Mouse (Mus musculus): ENCODE measurements around the gene Ftsj3. TPM values are rescaled to one million over a fixed set of nuclear protein-coding genes. Genes with fewer than 3 reads are reported as not detected.

Ftsj3 gene
- polyA plus RNA-seq, 1 experiment from 2014 or later = 19.0 TPM

GRCm38 (mm10) chr11:106289369-106289768, 33.5 kb upstream of the Ftsj3 start:
- TF ChIP-seq EP300 (IDR thresholded peaks at IDR 0.05) (no peak), CTCF (IDR thresholded peaks at IDR 0.05) (peak; percentile 62)
- WGBS = 38% methylated on average over 8 of the region's 8 CpGs
- no peak overlapping the region for H3K27ac ChIP-seq (ENCODE audit: low read length)
- H3K9ac ChIP-seq (replicated peaks; ENCODE audit: low read depth) = no peak overlapping the region
- H3K9me3 ChIP-seq (ENCODE audit: low read length) = no peaks in the 10 kb centered on the region
- ATAC-seq (peak; percentile 48), DNase-seq (ENCODE audit: low spot score) (peak; percentile 65)
- H3K36me3 ChIP-seq (ENCODE audit: insufficient read depth, low read length) = no peaks in the 10 kb centered on the region
- H3K4me3 ChIP-seq (ENCODE audit: low read depth, low read length) = no peak overlapping the region
- no peaks in the 10 kb centered on the region for H3K4me1 ChIP-seq (ENCODE audit: insufficient read depth, low read depth, low read length)
- no peaks in the 10 kb centered on the region for H3K27me3 ChIP-seq (replicated peaks; ENCODE audit: insufficient read depth, low read length)
- H3K4me2 ChIP-seq (replicated peaks; ENCODE audit: low read depth, low read length) = no peak overlapping the region

GRCm38 (mm10) chr11:106286987-106287386, 31.1 kb upstream of the Ftsj3 start:
- TF ChIP-seq CTCF (IDR thresholded peaks at IDR 0.05) = no peak
- no peak for TF ChIP-seq EP300 (IDR thresholded peaks at IDR 0.05)
- no peak for ATAC-seq

GRCm38 (mm10) chr11:106286206-106286605, 30.3 kb upstream of the Ftsj3 start:
- Histone ChIP-seq H3K27ac (ENCODE audit: low read length) (no peak overlapping the region), H3K4me2 (replicated peaks; ENCODE audit: low read depth, low read length) (no peak overlapping the region), H3K9ac (replicated peaks; ENCODE audit: low read depth) (no peak overlapping the region), H3K27me3 (replicated peaks; ENCODE audit: insufficient read depth, low read length) (no peaks in the 10 kb centered on the region), H3K4me1 (ENCODE audit: insufficient read depth, low read depth, low read length) (no peaks in the 10 kb centered on the region), H3K4me3 (ENCODE audit: low read depth, low read length) (no peak overlapping the region), H3K36me3 (ENCODE audit: insufficient read depth, low read length) (no peaks in the 10 kb centered on the region), H3K9me3 (ENCODE audit: low read length) (no peaks in the 10 kb centered on the region)
- 88% methylated on average over 7 of the region's 7 CpGs for WGBS
- no peak for TF ChIP-seq CTCF (IDR thresholded peaks at IDR 0.05)
- TF ChIP-seq EP300 (IDR thresholded peaks at IDR 0.05) = no peak
- no peak for ATAC-seq
- DNase-seq (ENCODE audit: low spot score) = no peak

More at GRCm38 (mm10) chr11:106286987-106287386, 31.1 kb upstream of the Ftsj3 start:
- H3K4me1 ChIP-seq (ENCODE audit: insufficient read depth, low read depth, low read length) = no peaks in the 10 kb centered on the region
- H3K36me3 ChIP-seq (ENCODE audit: insufficient read depth, low read length) = no peaks in the 10 kb centered on the region
- 49% methylated on average over 11 of the region's 11 CpGs for WGBS
- H3K4me3 ChIP-seq (ENCODE audit: low read depth, low read length) = no peak overlapping the region
- no peaks in the 10 kb centered on the region for H3K9me3 ChIP-seq (ENCODE audit: low read length)
- no peak for DNase-seq (ENCODE audit: low spot score)
- no peaks in the 10 kb centered on the region for H3K27me3 ChIP-seq (replicated peaks; ENCODE audit: insufficient read depth, low read length)
- H3K27ac ChIP-seq (ENCODE audit: low read length) = no peak overlapping the region
- no peak overlapping the region for H3K4me2 ChIP-seq (replicated peaks; ENCODE audit: low read depth, low read length)
- no peak overlapping the region for H3K9ac ChIP-seq (replicated peaks; ENCODE audit: low read depth)

GRCm38 (mm10) chr11:106284126-106284525, 28.2 kb upstream of the Ftsj3 start:
- WGBS = 51% methylated on average over 8 of the region's 8 CpGs
- TF ChIP-seq EP300 (IDR thresholded peaks at IDR 0.05) (no peak), CTCF (IDR thresholded peaks at IDR 0.05) (no peak)
- DNase-seq (ENCODE audit: low spot score) (no peak), ATAC-seq (no peak)
- no peaks in the 10 kb centered on the region for H3K27me3 ChIP-seq (replicated peaks; ENCODE audit: insufficient read depth, low read length)
- H3K27ac ChIP-seq (ENCODE audit: low read length) = no peak overlapping the region
- H3K4me1 ChIP-seq (ENCODE audit: insufficient read depth, low read depth, low read length) = no peaks in the 10 kb centered on the region
- H3K9me3 ChIP-seq (ENCODE audit: low read length) = no peaks in the 10 kb centered on the region
- no peak overlapping the region for H3K4me2 ChIP-seq (replicated peaks; ENCODE audit: low read depth, low read length)
- no peaks in the 10 kb centered on the region for H3K36me3 ChIP-seq (ENCODE audit: insufficient read depth, low read length)
- H3K9ac ChIP-seq (replicated peaks; ENCODE audit: low read depth) = no peak overlapping the region
- no peak overlapping the region for H3K4me3 ChIP-seq (ENCODE audit: low read depth, low read length)

GRCm38 (mm10) chr11:106283371-106283770, 27.5 kb upstream of the Ftsj3 start:
- H3K27me3 ChIP-seq (replicated peaks; ENCODE audit: insufficient read depth, low read length) = no peaks in the 10 kb centered on the region
- H3K4me3 ChIP-seq (ENCODE audit: low read depth, low read length) = no peak overlapping the region
- WGBS = 77% methylated on average over 4 of the region's 4 CpGs
- H3K4me1 ChIP-seq (ENCODE audit: insufficient read depth, low read depth, low read length) = no peaks in the 10 kb centered on the region
- DNase-seq (ENCODE audit: low spot score) (no peak), ATAC-seq (no peak)
- no peak overlapping the region for H3K9ac ChIP-seq (replicated peaks; ENCODE audit: low read depth)
- H3K36me3 ChIP-seq (ENCODE audit: insufficient read depth, low read length) = no peaks in the 10 kb centered on the region
- no peak overlapping the region for H3K4me2 ChIP-seq (replicated peaks; ENCODE audit: low read depth, low read length)
- TF ChIP-seq CTCF (IDR thresholded peaks at IDR 0.05) (no peak), EP300 (IDR thresholded peaks at IDR 0.05) (no peak)
- H3K27ac ChIP-seq (ENCODE audit: low read length) = no peak overlapping the region
- no peaks in the 10 kb centered on the region for H3K9me3 ChIP-seq (ENCODE audit: low read length)

- TF ChIP-seq EP300 (IDR thresholded peaks at IDR 0.05) (no peak), CTCF (IDR thresholded peaks at IDR 0.05) (no peak)
- no peak overlapping the region for H3K27ac ChIP-seq (ENCODE audit: low read length)
- no peaks in the 10 kb centered on the region for H3K36me3 ChIP-seq (ENCODE audit: insufficient read depth, low read length)
- DNase-seq (ENCODE audit: low spot score) (no peak), ATAC-seq (no peak)
- no peaks in the 10 kb centered on the region for H3K4me1 ChIP-seq (ENCODE audit: insufficient read depth, low read depth, low read length)
- H3K27me3 ChIP-seq (replicated peaks; ENCODE audit: insufficient read depth, low read length) = no peaks in the 10 kb centered on the region
- H3K9ac ChIP-seq (replicated peaks; ENCODE audit: low read depth) = no peak overlapping the region
- H3K4me3 ChIP-seq (ENCODE audit: low read depth, low read length) = no peak overlapping the region
- no peaks in the 10 kb centered on the region for H3K9me3 ChIP-seq (ENCODE audit: low read length)
- H3K4me2 ChIP-seq (replicated peaks; ENCODE audit: low read depth, low read length) = no peak overlapping the region
- 83% methylated on average over 6 of the region's 6 CpGs for WGBS
Measured at GRCm38 (mm10) chr11:106282452-106282851, 26.6 kb upstream of the Ftsj3 start.

GRCm38 (mm10) chr11:106276454-106276853, 20.6 kb upstream of the Ftsj3 start, which contains the start of gene Tcam1:
TSS of gene Tcam1 (plus strand) at chr11:106276672.
- no peak within 1 kb of the TSS for H3K4me3 ChIP-seq (ENCODE audit: low read depth, low read length)
- DNase-seq (ENCODE audit: low spot score) (peak; percentile 97), ATAC-seq (peak; percentile 43)
- H3K9ac ChIP-seq (replicated peaks; ENCODE audit: low read depth) = no peak within 1 kb of the TSS; the same call in 1 of the 2 replicates
- no peaks in the 10 kb centered on the region for H3K27me3 ChIP-seq (replicated peaks; ENCODE audit: insufficient read depth, low read length)
- no peak within 1 kb of the TSS for H3K27ac ChIP-seq (ENCODE audit: low read length)
- TF ChIP-seq CTCF (IDR thresholded peaks at IDR 0.05) (peak; percentile 98), EP300 (IDR thresholded peaks at IDR 0.05) (no peak)
- H3K36me3 ChIP-seq (ENCODE audit: insufficient read depth, low read length) = no peaks in the 10 kb centered on the region
- H3K4me2 ChIP-seq (replicated peaks; ENCODE audit: low read depth, low read length) = 0 out of 2 replicates have a peak within 1 kb of the TSS, but pooled peaks have one; percentile 27
- H3K9me3 ChIP-seq (ENCODE audit: low read length) = no peaks in the 10 kb centered on the region
- WGBS = 5% methylated on average over 25 of the region's 25 CpGs
- H3K4me1 ChIP-seq (ENCODE audit: insufficient read depth, low read depth, low read length) = peaks cover 9% of the 10 kb centered on the region; the same call in 1 of the 2 replicates

All from lung, postnatal 0 days (tissue).